Mouse (Mus musculus): ENCODE measurements around the gene Mrgprb3.

Mrgprb3 gene

GRCm38 (mm10) chr7:48643711-48644110 lies at the start of gene Mrgprb3:
Gene Mrgprb3 (minus strand): TSS chr7:48643811.
- DNase-seq (ENCODE audit: low read depth, low spot score): no peak

Measured in retina, adult 2 months (tissue).